Mouse (Mus musculus) mature B cell (primary cell): Measurements from ENCODE around the gene Tgif1.
"Not testable (repeated sequence)": the region's sequence is repeated elsewhere in the genome, so short reads cannot be mapped to it uniquely, and the experiment has no call there.

ENCODE experiments used
- in situ Hi-C: fragments of 300-500 bp; cut with MboI; formaldehyde crosslinking; loops from 2 replicates; pipeline ENCODE4 v1.14.3; 2019

Tgif1 gene

GRCm38 (mm10) chr17:70845543-70845942, 7.8 kb downstream of the Tgif1 start:
- in situ Hi-C loops = no loop called here

- in situ Hi-C loops = no loop called here
Measured at GRCm38 (mm10) chr17:70844971-70845370, 8.4 kb downstream of the Tgif1 start.

GRCm38 (mm10) chr17:70843252-70843651, 10.1 kb downstream of the Tgif1 start:
- in situ Hi-C loops = no loop called here

GRCm38 (mm10) chr17:70838533-70838932, 14.8 kb downstream of the Tgif1 start:
- in situ Hi-C loops = no loop called here

- in situ Hi-C loops = no loop called here
Measured at GRCm38 (mm10) chr17:70838031-70838430, 15.3 kb downstream of the Tgif1 start.

GRCm38 (mm10) chr17:70837474-70837873, 15.9 kb downstream of the Tgif1 start:
- in situ Hi-C loops = not testable (repeated sequence)

- in situ Hi-C loops = no loop called here
Measured at GRCm38 (mm10) chr17:70836820-70837219, 16.5 kb downstream of the Tgif1 start.

- in situ Hi-C loops = no loop called here
Measured at GRCm38 (mm10) chr17:70835071-70835790, 18.1 kb downstream of the Tgif1 start.

- in situ Hi-C loops = no loop called here
Measured at GRCm38 (mm10) chr17:70834430-70834965, 18.8 kb downstream of the Tgif1 start.

GRCm38 (mm10) chr17:70832544-70832943, 20.8 kb downstream of the Tgif1 start:
- in situ Hi-C loops = no loop called here

GRCm38 (mm10) chr17:70831591-70831990, 21.8 kb downstream of the Tgif1 start:
- in situ Hi-C loops = no loop called here

- in situ Hi-C loops = no loop called here
Measured at GRCm38 (mm10) chr17:70829943-70830715, 23.2 kb downstream of the Tgif1 start.

- in situ Hi-C loops = no loop called here
Measured at GRCm38 (mm10) chr17:70829217-70829616, 24.1 kb downstream of the Tgif1 start.

GRCm38 (mm10) chr17:70828569-70828968, 24.8 kb downstream of the Tgif1 start:
- in situ Hi-C loops = no loop called here

- in situ Hi-C loops = no loop called here
Measured at GRCm38 (mm10) chr17:70828180-70828528, 25.2 kb downstream of the Tgif1 start.

- in situ Hi-C loops = not testable (repeated sequence)
Measured at GRCm38 (mm10) chr17:70827463-70828179, 25.7 kb downstream of the Tgif1 start.

GRCm38 (mm10) chr17:70826227-70826626, 27.1 kb downstream of the Tgif1 start:
- in situ Hi-C loops = no loop called here

- in situ Hi-C loops = no loop called here
Measured at GRCm38 (mm10) chr17:70823083-70823482, 30.3 kb downstream of the Tgif1 start.

GRCm38 (mm10) chr17:70817862-70818451, 35.4 kb downstream of the Tgif1 start:
- in situ Hi-C loops = no loop called here

- in situ Hi-C loops = no loop called here
Measured at GRCm38 (mm10) chr17:70815001-70815400, 38.3 kb downstream of the Tgif1 start.

GRCm38 (mm10) chr17:70810795-70811194, 42.6 kb downstream of the Tgif1 start:
- in situ Hi-C loops = no loop called here

- in situ Hi-C loops = no loop called here
Measured at GRCm38 (mm10) chr17:70809776-70810175, 43.6 kb downstream of the Tgif1 start.
